Mouse (Mus musculus) 3134 (cell line): ENCODE measurements around the gene Nebl.

Experiments
- DNase-seq: peaks from one replicate; pipeline ENCODE4 v3.0.0-alpha.2; 2011; ENCODE audit warnings: low spot score; ENCODE audit not compliant: insufficient read length; ENCODE audit errors: extremely low read depth

The Nebl gene

DNA sequence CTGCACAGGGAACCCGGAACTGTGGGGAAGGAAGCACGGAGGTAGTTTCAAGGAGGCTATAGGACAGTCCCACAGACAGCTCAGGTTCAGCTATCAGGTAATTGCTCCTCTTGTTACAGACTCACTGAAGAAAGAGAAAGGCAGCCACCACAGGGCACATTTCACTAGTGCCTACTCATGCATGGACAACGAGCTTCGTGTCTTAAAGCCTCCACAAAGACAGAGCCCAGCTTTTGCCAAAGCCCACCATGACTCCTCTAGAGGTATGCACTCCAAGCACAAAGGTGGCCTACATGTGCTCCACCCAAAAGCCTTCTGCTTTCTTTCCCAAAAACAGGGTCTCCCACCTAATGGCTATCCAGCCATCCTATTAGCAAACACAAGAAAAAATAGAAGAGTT lies 90.4 kb downstream of the Nebl start:
- DNase-seq: no peak

DNA sequence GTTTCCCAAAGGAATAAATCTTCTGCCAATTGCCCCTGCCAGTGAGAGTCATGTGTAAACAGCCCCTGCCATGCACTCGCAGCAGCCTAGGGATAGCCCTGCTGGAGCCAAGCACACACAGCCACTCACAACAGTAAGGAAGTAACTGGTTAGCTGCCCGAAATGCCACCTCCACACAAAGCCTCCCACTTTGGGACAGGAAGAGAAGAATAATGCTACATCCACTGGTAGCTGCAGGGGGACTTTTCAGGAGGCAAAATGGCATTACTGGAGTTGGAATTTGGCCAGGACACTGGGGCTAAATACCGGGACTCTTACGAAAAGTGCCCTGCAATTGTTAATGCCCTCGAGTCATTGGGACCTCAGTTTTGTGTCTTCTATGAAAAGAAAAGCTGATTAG lies 92.6 kb downstream of the Nebl start:
- DNase-seq: no peak

GRCm38 (mm10) chr2:17623931-17624330 lies 107.3 kb downstream of the Nebl start:
- DNase-seq: no peak

- DNase-seq: no peak
These were observed 121.0 kb downstream of the Nebl start for GRCm38 (mm10) chr2:17610259-17610658.

GRCm38 (mm10) chr2:17603573-17603972 lies 127.7 kb downstream of the Nebl start:
- no peak for DNase-seq

DNA sequence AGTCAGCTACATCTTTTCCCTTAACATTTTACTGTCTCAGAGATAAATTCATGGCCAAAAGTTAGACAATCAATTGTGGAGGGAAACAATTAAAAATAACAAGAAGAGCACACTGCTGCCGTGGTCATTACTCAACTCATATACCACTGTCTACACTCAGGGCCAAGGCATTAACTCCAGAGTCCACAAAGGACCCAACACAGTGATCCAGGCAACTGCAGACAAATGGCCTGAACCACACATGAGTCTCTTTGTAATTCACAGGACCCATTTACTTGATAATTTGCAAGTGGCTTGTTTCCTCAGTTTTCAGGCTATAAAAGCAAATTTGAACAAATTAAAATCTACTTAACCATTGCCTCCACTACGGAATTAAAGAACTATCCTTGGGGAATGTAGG lies 130.6 kb downstream of the Nebl start:
- no peak for DNase-seq

GRCm38 (mm10) chr2:17599860-17600259 lies 131.4 kb downstream of the Nebl start:
- no peak for DNase-seq

DNA sequence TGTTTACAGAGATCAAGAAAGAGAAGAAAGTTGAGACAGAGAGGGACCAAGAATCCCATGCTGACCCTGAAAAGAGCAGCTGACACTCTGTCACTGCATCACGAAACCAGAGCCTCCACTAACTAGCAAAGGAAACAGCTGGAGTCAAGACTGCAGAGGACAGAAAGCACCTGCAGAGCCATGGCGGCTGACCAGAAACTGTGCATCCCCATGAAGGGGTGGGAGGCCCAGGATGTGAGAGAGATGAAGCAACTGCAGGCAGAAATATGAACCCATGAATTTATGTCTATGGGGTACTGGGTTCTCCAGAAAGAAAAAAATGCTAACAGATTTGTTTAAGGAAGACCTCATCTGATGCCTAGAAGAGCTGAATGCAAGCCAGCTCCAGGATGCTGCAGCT lies 133.3 kb downstream of the Nebl start:
- DNase-seq: no peak

DNA sequence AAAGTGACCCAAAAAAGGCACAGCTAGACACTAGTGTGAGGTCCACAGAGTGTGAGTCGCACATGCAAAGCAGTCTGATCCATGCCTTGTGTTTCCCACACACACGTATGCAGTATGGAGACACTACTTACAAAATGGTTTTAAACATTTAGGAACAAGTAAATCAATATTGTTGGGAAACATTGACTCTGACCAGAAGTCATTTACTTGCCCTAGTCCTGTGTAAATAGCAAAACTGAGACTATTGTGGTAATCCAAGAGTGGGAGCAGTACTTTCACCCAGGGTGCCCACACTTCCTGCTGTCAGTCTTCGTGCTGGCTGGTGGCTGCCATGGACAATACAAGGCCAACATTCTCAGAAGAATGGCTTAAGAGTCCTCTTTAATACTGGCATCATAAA lies 141.6 kb downstream of the Nebl start:
- DNase-seq: no peak

DNA sequence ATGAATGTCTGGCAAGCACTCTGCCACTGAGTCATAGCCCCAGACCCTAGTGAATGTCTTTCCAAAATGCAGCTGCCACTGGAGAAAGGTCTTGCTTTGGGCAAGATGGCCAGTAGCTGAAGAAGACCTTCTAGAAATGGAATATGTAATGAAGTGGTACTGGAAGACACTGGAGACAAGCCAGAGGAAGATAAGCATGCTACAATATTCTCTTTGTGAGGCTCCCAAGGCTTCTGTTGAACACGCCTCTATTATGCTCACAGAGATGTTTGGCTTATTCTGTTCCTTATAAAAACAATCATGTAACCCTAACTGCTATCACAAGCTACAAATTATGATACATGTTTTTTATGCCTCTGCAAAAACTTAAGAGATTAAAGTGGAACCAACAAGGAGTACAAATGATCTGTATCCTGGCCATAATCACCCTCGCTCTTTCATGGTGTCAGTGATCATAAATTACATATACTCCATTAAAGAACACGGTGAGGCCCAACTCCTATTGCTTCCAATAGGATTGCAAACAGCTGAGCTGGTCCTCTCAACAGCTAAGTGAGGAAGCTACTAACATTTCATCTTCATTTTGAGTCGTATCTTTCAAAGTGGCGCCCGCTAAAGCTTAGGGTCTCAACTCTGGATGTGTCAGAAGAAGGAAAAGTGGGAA lies 145.8 kb downstream of the Nebl start:
- DNase-seq: no peak

GRCm38 (mm10) chr2:17575648-17576047 lies 155.6 kb downstream of the Nebl start:
- no peak for DNase-seq

DNA sequence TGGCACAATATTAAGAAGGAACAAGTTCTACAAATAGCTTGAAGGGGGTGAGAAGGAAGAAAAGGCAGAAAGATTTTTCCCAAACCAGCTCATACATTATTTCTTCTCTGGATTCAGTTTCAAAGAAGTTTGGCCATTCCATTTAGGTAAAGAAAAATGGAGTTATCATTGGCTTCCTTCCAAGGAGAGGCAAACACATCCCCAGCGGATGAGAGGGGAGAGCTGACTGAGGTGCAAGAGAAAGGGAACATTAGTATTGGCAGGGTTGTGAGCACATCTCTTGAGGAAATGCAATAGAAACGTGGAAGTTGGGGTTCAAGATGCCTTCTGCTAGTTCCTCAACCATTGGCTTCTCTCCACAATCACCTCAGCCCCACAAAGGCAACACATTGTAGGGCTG lies 159.5 kb downstream of the Nebl start:
- DNase-seq: no peak

GRCm38 (mm10) chr2:17558889-17559742 lies 172.1 kb downstream of the Nebl start:
- no peak for DNase-seq

- DNase-seq: no peak
These were observed 181.2 kb downstream of the Nebl start for GRCm38 (mm10) chr2:17549895-17550558.

GRCm38 (mm10) chr2:17546354-17546948 lies 184.8 kb downstream of the Nebl start:
- DNase-seq: no peak

DNA sequence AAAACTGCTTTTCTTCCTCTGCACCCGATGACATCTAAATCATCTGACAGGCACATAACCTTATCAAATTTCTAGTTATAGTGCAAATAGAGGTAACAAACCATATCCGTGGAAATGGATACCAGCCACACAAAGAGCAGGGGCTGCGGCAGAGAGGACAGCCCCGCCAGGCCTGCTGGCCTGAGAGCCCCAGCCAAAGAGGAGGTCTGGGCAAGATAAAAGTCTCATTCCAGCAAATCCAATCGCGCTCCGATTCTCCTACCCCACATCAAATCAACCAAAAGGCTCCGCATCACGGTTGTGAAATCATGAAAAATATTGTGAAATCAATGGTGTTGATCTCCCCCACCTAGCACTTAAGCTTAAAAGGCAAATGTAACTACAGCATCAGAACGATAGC lies 191.5 kb downstream of the Nebl start:
- DNase-seq: no peak

- DNase-seq: no peak
These were observed 192.8 kb downstream of the Nebl start for GRCm38 (mm10) chr2:17538493-17538892.

GRCm38 (mm10) chr2:17531355-17532105 lies 199.7 kb downstream of the Nebl start:
- no peak for DNase-seq

DNA sequence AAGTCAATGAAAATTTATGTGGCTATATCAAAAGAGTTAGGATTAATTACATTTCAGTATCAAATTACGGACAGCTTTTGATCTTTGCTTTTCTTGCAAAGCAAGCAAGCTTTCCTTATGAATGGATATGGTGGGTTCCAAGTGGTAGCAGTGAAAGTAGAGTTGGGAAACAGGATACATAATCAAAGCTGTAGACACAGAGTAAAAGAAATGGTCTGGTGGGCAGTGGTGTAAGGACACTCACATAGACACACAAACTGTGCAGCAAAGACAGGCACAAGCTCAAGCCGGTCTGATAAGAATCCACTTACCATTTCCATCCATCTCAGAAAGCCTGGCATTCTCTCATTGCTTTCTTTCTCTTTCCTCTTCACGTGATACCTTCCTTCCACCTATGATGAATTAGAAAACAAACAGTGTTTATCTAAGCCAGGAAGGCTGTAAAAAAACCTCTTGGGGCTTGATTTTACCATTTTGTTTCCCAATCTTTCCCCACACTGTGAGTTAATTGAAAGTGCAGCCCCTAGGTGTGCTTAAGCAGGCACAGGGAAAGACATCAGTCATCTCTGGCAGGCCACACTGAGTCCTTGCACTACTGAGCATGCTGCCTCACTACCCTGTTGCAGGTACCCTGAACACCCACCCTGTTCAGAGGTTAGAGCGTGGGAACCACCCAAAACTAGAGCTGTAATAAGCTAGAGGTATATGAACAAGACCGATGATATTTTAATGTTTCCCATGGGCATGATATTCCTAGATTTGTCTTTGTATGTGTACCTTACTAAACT lies 205.3 kb downstream of the Nebl start:
- no peak for DNase-seq

GRCm38 (mm10) chr2:17525211-17525610 lies 206.1 kb downstream of the Nebl start:
- DNase-seq: no peak
